Mouse (Mus musculus) thymus, postnatal 10 days (tissue): ENCODE data around the gene Atg10.
"Not testable (repeated sequence)": the region's sequence is repeated elsewhere in the genome, so short reads cannot be mapped to it uniquely, and the experiment has no call there.

Source experiments
- DNase-seq, 2 experiments: peaks; one replicate each; pipeline ENCODE4 v3.0.0; 2021; ENCODE audit warnings: low spot score in 2 of 2

The Atg10 gene

GRCm38 (mm10) chr13:90935852-90936251 lies 287.9 kb downstream of the Atg10 start:
- DNase-seq: no peak

- no peak for DNase-seq
These were observed 290.5 kb downstream of the Atg10 start for GRCm38 (mm10) chr13:90933256-90933655.

- peak; percentile 44 to 74 for DNase-seq
These were observed 293.9 kb downstream of the Atg10 start for GRCm38 (mm10) chr13:90929847-90930246.

GRCm38 (mm10) chr13:90928266-90928665 lies 295.5 kb downstream of the Atg10 start:
- DNase-seq: not testable (repeated sequence)

GRCm38 (mm10) chr13:90926938-90927633 lies 296.7 kb downstream of the Atg10 start:
- no peak for DNase-seq

GRCm38 (mm10) chr13:90926125-90926765 lies 297.5 kb downstream of the Atg10 start:
- no peak for DNase-seq

GRCm38 (mm10) chr13:90925191-90925590 lies 298.6 kb downstream of the Atg10 start:
- no peak for DNase-seq

GRCm38 (mm10) chr13:90924072-90924471 lies 299.7 kb downstream of the Atg10 start:
- no peak for DNase-seq

GRCm38 (mm10) chr13:90923617-90924016 lies 300.2 kb downstream of the Atg10 start:
- not testable (repeated sequence) for DNase-seq

GRCm38 (mm10) chr13:90922751-90923612 lies 300.8 kb downstream of the Atg10 start, which contains the start of gene Rps23:
Gene Rps23 (plus strand): TSS chr13:90922958.
- peak; percentile 84 to 85 for DNase-seq

- no peak for DNase-seq
These were observed 309.0 kb downstream of the Atg10 start for GRCm38 (mm10) chr13:90914721-90915120.

- no peak for DNase-seq
These were observed 310.0 kb downstream of the Atg10 start for GRCm38 (mm10) chr13:90913675-90914192.

GRCm38 (mm10) chr13:90912760-90913674 lies 310.8 kb downstream of the Atg10 start:
- no peak for DNase-seq

- no peak for DNase-seq
These were observed 316.4 kb downstream of the Atg10 start for GRCm38 (mm10) chr13:90907376-90907775.

- no peak for DNase-seq
These were observed 318.6 kb downstream of the Atg10 start, which contains the start of gene Atp6ap1l for GRCm38 (mm10) chr13:90905176-90905575. Gene Atp6ap1l (minus strand): TSS chr13:90905355.

- DNase-seq: no peak
These were observed 326.9 kb downstream of the Atg10 start for GRCm38 (mm10) chr13:90896821-90897220.

GRCm38 (mm10) chr13:90896098-90896497 lies 327.7 kb downstream of the Atg10 start:
- DNase-seq: no peak

GRCm38 (mm10) chr13:90894819-90895218 lies 328.9 kb downstream of the Atg10 start:
- DNase-seq: no peak

GRCm38 (mm10) chr13:90890111-90890510 lies 333.7 kb downstream of the Atg10 start:
- no peak for DNase-seq

- peak; percentile 13 to 62 for DNase-seq
These were observed 337.2 kb downstream of the Atg10 start for GRCm38 (mm10) chr13:90886568-90886983.
